Mouse (Mus musculus) lung, postnatal 36 days (tissue): Measurements from ENCODE around the gene Nmnat2.
A peak's percentile ranks its signal among the peaks of the same experiment; 100 is the strongest.

ENCODE experiments used
- DNase-seq: peaks from one replicate; pipeline ENCODE4 v3.0.0; 2022; ENCODE audit warnings: mixed read lengths

The Nmnat2 gene

GRCm38 (mm10) chr1:153095826-153096727 lies 141.3 kb downstream of the Nmnat2 start:
- DNase-seq = peak; percentile 73

- no peak for DNase-seq
These were observed 142.4 kb downstream of the Nmnat2 start for GRCm38 (mm10) chr1:153097017-153097675.

- DNase-seq = peak; percentile 50
These were observed 143.8 kb downstream of the Nmnat2 start for GRCm38 (mm10) chr1:153098586-153098985.

- no peak for DNase-seq
These were observed 146.1 kb downstream of the Nmnat2 start for GRCm38 (mm10) chr1:153100912-153101311.

- peak; percentile 77 for DNase-seq
These were observed 146.6 kb downstream of the Nmnat2 start for GRCm38 (mm10) chr1:153101327-153101880.

GRCm38 (mm10) chr1:153102296-153103185 lies 147.7 kb downstream of the Nmnat2 start:
- DNase-seq = no peak

GRCm38 (mm10) chr1:153103186-153103554 lies 148.4 kb downstream of the Nmnat2 start:
- no peak for DNase-seq

GRCm38 (mm10) chr1:153104804-153105203 lies 150.0 kb downstream of the Nmnat2 start:
- no peak for DNase-seq

- DNase-seq = no peak
These were observed 153.1 kb downstream of the Nmnat2 start for GRCm38 (mm10) chr1:153107866-153108265.

- no peak for DNase-seq
These were observed 154.6 kb downstream of the Nmnat2 start for GRCm38 (mm10) chr1:153109346-153109745.

- no peak for DNase-seq
These were observed 155.0 kb downstream of the Nmnat2 start for GRCm38 (mm10) chr1:153109836-153110235.

GRCm38 (mm10) chr1:153111596-153111995 lies 156.8 kb downstream of the Nmnat2 start:
- peak; percentile 47 for DNase-seq

GRCm38 (mm10) chr1:153115315-153115714 lies 160.5 kb downstream of the Nmnat2 start:
- no peak for DNase-seq

- DNase-seq = no peak
These were observed 165.8 kb downstream of the Nmnat2 start for GRCm38 (mm10) chr1:153120544-153120943.

- DNase-seq = no peak
These were observed 166.5 kb downstream of the Nmnat2 start for GRCm38 (mm10) chr1:153121320-153121719.

- no peak for DNase-seq
These were observed 168.0 kb downstream of the Nmnat2 start for GRCm38 (mm10) chr1:153122764-153123163.

- no peak for DNase-seq
These were observed 169.7 kb downstream of the Nmnat2 start for GRCm38 (mm10) chr1:153124502-153124901.

GRCm38 (mm10) chr1:153125287-153126275 lies 170.8 kb downstream of the Nmnat2 start:
- no peak for DNase-seq

GRCm38 (mm10) chr1:153126491-153127381 lies 171.9 kb downstream of the Nmnat2 start:
- DNase-seq = peak; percentile 49

- peak; percentile 73 for DNase-seq
These were observed 172.8 kb downstream of the Nmnat2 start for GRCm38 (mm10) chr1:153127622-153128021.
